Mouse (Mus musculus) intestine, embryonic 15.5 days (tissue): ENCODE measurements around the gene Osbpl3. TPM values are rescaled to one million over a fixed set of nuclear protein-coding genes. Genes with fewer than 3 reads are reported as not detected.
A peak's percentile ranks its signal among the peaks of the same experiment; 100 is the strongest.
"Not testable (repeated sequence)": the region's sequence is repeated elsewhere in the genome, so short reads cannot be mapped to it uniquely, and the experiment has no call there.

Source experiments
- ATAC-seq: fragments of 200-750 bp; cut with Nextera tagmentation; 2 replicates; pipeline ENCODE4 v1.8.0; 2017; ENCODE audit warnings: moderate TSS enrichment, moderate library complexity
- H3K27ac ChIP-seq: fragments of 300-500 bp; sonication (generic); 2 replicates; pipeline ENCODE4 v1.5.1; 2015; ENCODE audit warnings: mild to moderate bottlenecking, inconsistent platforms
- H3K27me3 ChIP-seq: fragments of 300-500 bp; sonication (generic); replicated peaks from 2 replicates; pipeline ENCODE4 v1.6.1; 2015; ENCODE audit warnings: inconsistent platforms
- H3K36me3 ChIP-seq: fragments of 300-500 bp; sonication (generic); 2 replicates; pipeline ENCODE4 v1.6.1; 2015; ENCODE audit warnings: inconsistent platforms
- H3K4me1 ChIP-seq: fragments of 300-500 bp; sonication (generic); replicated peaks from 2 replicates; pipeline ENCODE4 v1.6.1; 2015; ENCODE audit warnings: inconsistent platforms
- H3K4me2 ChIP-seq: fragments of 300-500 bp; sonication (generic); replicated peaks from 2 replicates; pipeline ENCODE4 v1.6.1; 2015; ENCODE audit warnings: mild to moderate bottlenecking, inconsistent platforms
- H3K4me3 ChIP-seq: fragments of 300-500 bp; sonication (generic); replicated peaks from 2 replicates; pipeline ENCODE4 v1.5.1; 2015; ENCODE audit warnings: inconsistent platforms
- H3K9ac ChIP-seq: fragments of 300-500 bp; sonication (generic); 2 replicates; pipeline ENCODE4 v1.6.1; 2015; ENCODE audit warnings: inconsistent platforms
- H3K9me3 ChIP-seq: fragments of 300-500 bp; sonication (generic); 2 replicates; pipeline ENCODE4 v1.6.1; 2016; ENCODE audit warnings: inconsistent platforms
- WGBS: fragments of 180-500 bp; shearing (Covaris S2); methylation state at CpG from one replicate; pipeline ENCODE4 v1.1.7; 2015; 5-methylcytosine and 5-hydroxymethylcytosine counted together
- polyA plus RNA-seq: library from polyadenylated mRNA; unstranded; fragments of >200 nt; fragmentation: Nextera tagmentation; extraction: Ambion mirVana; gene quantifications from 2 replicates; pipeline ENCODE4 v1.2.1, GENCODE M21; 2015

Gene Osbpl3
- polyA plus RNA-seq, 1 experiment from 2014 or later = 7.4 TPM

GRCm38 (mm10) chr6:50440966-50441862, 14.8 kb downstream of the Osbpl3 start:
- no peaks in the 10 kb centered on the region for H3K27me3 ChIP-seq
- H3K9me3 ChIP-seq = no peaks in the 10 kb centered on the region
- no peaks in the 10 kb centered on the region for H3K4me1 ChIP-seq
- no peak overlapping the region for H3K4me3 ChIP-seq
- 87% methylated on average over 5 of the region's 5 CpGs for WGBS
- H3K27ac ChIP-seq = no peak overlapping the region
- peak; percentile 66; the same call in 1 of the 2 replicates for ATAC-seq
- no peak overlapping the region for H3K4me2 ChIP-seq
- no peak overlapping the region for H3K9ac ChIP-seq
- no peaks in the 10 kb centered on the region for H3K36me3 ChIP-seq

GRCm38 (mm10) chr6:50440197-50440596, 15.8 kb downstream of the Osbpl3 start:
- Histone ChIP-seq H3K9ac (no peak overlapping the region), H3K36me3 (no peaks in the 10 kb centered on the region), H3K4me3 (no peak overlapping the region), H3K4me1 (no peaks in the 10 kb centered on the region), H3K27me3 (no peaks in the 10 kb centered on the region), H3K9me3 (no peaks in the 10 kb centered on the region), H3K4me2 (no peak overlapping the region), H3K27ac (no peak overlapping the region)
- ATAC-seq = no peak
- 91% methylated on average over 7 of the region's 7 CpGs for WGBS

GRCm38 (mm10) chr6:50438900-50439299, 17.1 kb downstream of the Osbpl3 start:
- H3K27ac ChIP-seq, H3K4me2 ChIP-seq, H3K36me3 ChIP-seq, H3K9ac ChIP-seq, H3K27me3 ChIP-seq, H3K4me1 ChIP-seq, H3K4me3 ChIP-seq, H3K9me3 ChIP-seq, ATAC-seq: not testable (repeated sequence)
- WGBS = 84% methylated on average over 4 of the region's 4 CpGs

GRCm38 (mm10) chr6:50437815-50438214, 18.2 kb downstream of the Osbpl3 start:
- Histone ChIP-seq H3K27me3 (no peaks in the 10 kb centered on the region), H3K27ac (no peak overlapping the region), H3K4me3 (no peak overlapping the region), H3K9ac (no peak overlapping the region), H3K9me3 (no peaks in the 10 kb centered on the region), H3K4me1 (no peaks in the 10 kb centered on the region), H3K4me2 (no peak overlapping the region), H3K36me3 (no peaks in the 10 kb centered on the region)
- 94% methylated on average over 2 of the region's 2 CpGs for WGBS
- no peak for ATAC-seq

DNA sequence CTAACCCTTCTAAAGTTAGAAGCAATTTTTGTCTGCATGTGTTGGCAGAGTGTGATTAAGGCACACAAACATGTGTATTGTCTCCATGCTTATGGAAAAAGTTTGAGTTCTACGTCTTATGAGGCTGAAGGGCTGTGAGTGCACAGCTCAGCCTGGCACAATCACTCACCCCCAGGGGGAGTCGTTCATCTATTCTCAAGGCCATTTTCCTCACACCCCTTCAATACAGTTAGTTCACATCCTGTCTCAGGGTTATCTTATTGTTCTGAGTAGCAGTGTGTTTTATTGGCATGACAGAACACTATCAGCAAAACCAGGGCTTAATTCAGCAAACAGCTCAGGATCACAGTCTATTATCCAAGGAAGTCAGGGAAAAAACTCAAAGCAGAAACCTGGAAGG, 19.3 kb downstream of the Osbpl3 start:
- Histone ChIP-seq H3K4me1 (no peaks in the 10 kb centered on the region), H3K36me3 (no peaks in the 10 kb centered on the region), H3K9ac (no peak overlapping the region), H3K9me3 (no peaks in the 10 kb centered on the region), H3K27ac (no peak overlapping the region), H3K4me2 (no peak overlapping the region), H3K4me3 (no peak overlapping the region), H3K27me3 (no peaks in the 10 kb centered on the region)
- 61% methylated on average over 2 of the region's 2 CpGs for WGBS
- ATAC-seq = no peak

DNA sequence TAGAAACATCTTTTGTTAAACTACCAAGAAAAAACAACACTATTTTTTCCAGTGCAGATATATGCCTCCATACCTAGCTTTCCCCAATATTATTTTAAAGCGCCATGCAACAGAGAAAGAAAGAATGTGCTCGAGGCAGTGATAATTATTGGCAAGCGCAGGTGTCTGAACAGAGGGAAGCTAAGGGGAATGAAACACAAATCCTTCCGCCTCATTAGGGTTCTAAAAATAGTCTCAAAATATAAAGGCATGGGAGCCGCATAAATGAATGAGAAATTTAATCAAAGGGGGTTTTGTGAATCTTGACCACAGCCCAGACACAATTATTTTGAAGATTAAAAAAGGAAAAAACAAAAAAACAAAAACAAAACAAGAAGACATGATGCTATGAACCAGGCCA, 23.5 kb downstream of the Osbpl3 start:
- no peak for ATAC-seq
- WGBS = 86% methylated on average over 5 of the region's 5 CpGs

DNA sequence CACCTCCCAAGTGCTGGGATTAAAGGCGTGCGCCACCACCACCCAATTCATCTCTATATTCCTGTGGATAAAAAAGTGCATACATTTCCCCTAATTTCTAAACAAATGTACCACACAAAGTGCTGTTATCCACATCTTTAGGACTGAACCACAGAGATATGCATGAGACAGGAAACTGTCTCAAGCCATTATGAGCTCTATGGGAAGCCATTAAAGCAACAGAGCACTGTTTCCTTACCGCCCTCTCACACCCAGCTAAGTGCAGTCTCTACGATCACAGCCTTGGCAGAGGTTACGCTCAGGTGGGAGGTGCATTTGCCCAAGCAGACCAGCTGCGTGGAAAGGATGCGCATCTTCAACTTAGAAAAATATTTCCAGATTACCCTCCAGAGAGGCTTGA, 26.7 kb downstream of the Osbpl3 start:
- Histone ChIP-seq H3K27me3 (no peaks in the 10 kb centered on the region), H3K4me1 (no peaks in the 10 kb centered on the region), H3K4me3 (no peak overlapping the region), H3K9ac (no peak overlapping the region), H3K27ac (no peak overlapping the region), H3K36me3 (no peaks in the 10 kb centered on the region), H3K9me3 (no peaks in the 10 kb centered on the region), H3K4me2 (no peak overlapping the region)
- WGBS = 90% methylated on average over 7 of the region's 7 CpGs
- ATAC-seq = no peak

More for the DNA sequence above, 23.5 kb downstream of the Osbpl3 start:
- no peaks in the 10 kb centered on the region for H3K4me1 ChIP-seq
- no peak overlapping the region for H3K4me2 ChIP-seq
- no peaks in the 10 kb centered on the region for H3K36me3 ChIP-seq
- H3K27me3 ChIP-seq = no peaks in the 10 kb centered on the region
- H3K9me3 ChIP-seq = no peaks in the 10 kb centered on the region
- H3K4me3 ChIP-seq = no peak overlapping the region
- no peak overlapping the region for H3K27ac ChIP-seq
- no peak overlapping the region for H3K9ac ChIP-seq

GRCm38 (mm10) chr6:50427051-50427732, 28.8 kb downstream of the Osbpl3 start:
- Histone ChIP-seq H3K4me1 (no peaks in the 10 kb centered on the region), H3K27me3 (no peaks in the 10 kb centered on the region), H3K9ac (no peak overlapping the region), H3K4me2 (no peak overlapping the region), H3K27ac (no peak overlapping the region), H3K4me3 (no peak overlapping the region), H3K9me3 (no peaks in the 10 kb centered on the region), H3K36me3 (no peaks in the 10 kb centered on the region)
- ATAC-seq = no peak
- 86% methylated on average over 11 of the region's 11 CpGs for WGBS

DNA sequence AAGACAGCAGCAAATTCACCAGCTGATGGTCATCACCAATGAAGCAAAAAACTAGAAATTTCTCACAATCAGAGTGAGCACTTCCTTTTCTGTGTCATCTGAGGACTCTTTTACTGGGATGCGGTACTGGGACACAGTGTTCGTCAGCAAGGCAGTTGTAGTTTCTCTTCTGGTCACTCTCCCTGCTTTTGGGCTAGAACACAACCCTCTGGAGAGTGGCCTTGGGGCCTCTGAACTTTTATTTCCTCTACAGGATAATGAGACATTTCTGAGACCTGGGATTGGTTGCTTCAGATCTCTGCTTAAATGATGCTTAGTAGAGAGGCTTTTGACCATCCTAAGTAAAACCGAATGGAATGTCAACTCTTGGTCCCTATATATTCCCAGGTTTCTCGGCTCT, 29.4 kb downstream of the Osbpl3 start:
- Histone ChIP-seq H3K27ac (no peak overlapping the region), H3K4me1 (no peaks in the 10 kb centered on the region), H3K9ac (no peak overlapping the region), H3K4me2 (no peak overlapping the region), H3K9me3 (no peaks in the 10 kb centered on the region), H3K27me3 (no peaks in the 10 kb centered on the region), H3K4me3 (no peak overlapping the region), H3K36me3 (no peaks in the 10 kb centered on the region)
- WGBS = 86% methylated on average over 4 of the region's 4 CpGs
- no peak for ATAC-seq

GRCm38 (mm10) chr6:50424271-50424670, 31.7 kb downstream of the Osbpl3 start:
- no peaks in the 10 kb centered on the region for H3K36me3 ChIP-seq
- no peak overlapping the region for H3K27ac ChIP-seq
- H3K4me2 ChIP-seq = no peak overlapping the region
- no peak overlapping the region for H3K9ac ChIP-seq
- no peak for ATAC-seq
- 87% methylated on average over 4 of the region's 4 CpGs for WGBS
- H3K9me3 ChIP-seq = no peaks in the 10 kb centered on the region
- no peaks in the 10 kb centered on the region for H3K27me3 ChIP-seq
- no peak overlapping the region for H3K4me3 ChIP-seq
- no peaks in the 10 kb centered on the region for H3K4me1 ChIP-seq

GRCm38 (mm10) chr6:50420413-50420812, 35.6 kb downstream of the Osbpl3 start:
- no peak for ATAC-seq
- no peak overlapping the region for H3K4me3 ChIP-seq
- H3K27ac ChIP-seq = no peak overlapping the region
- H3K9ac ChIP-seq = no peak overlapping the region
- no peaks in the 10 kb centered on the region for H3K9me3 ChIP-seq
- WGBS = 85% methylated on average over 2 of the region's 2 CpGs
- H3K27me3 ChIP-seq = no peaks in the 10 kb centered on the region
- no peak overlapping the region for H3K4me2 ChIP-seq
- H3K36me3 ChIP-seq = no peaks in the 10 kb centered on the region
- no peaks in the 10 kb centered on the region for H3K4me1 ChIP-seq

- Histone ChIP-seq H3K4me2 (no peak overlapping the region), H3K9ac (no peak overlapping the region), H3K27ac (no peak overlapping the region), H3K9me3 (no peaks in the 10 kb centered on the region), H3K36me3 (no peaks in the 10 kb centered on the region), H3K4me1 (0 out of 2 replicates have a peak, but pooled peaks cover 1% of the 10 kb centered on the region), H3K4me3 (no peak overlapping the region), H3K27me3 (no peaks in the 10 kb centered on the region)
- 0 out of 2 replicates have a peak, but pooled peaks have one; percentile 17 for ATAC-seq
- 85% methylated on average over 10 of the region's 10 CpGs for WGBS
These were observed 36.3 kb downstream of the Osbpl3 start for GRCm38 (mm10) chr6:50419518-50420290.
